Mouse (Mus musculus) mesoderm, embryonic 11.5 days (tissue): ENCODE measurements at regions not wholly inside any gene's neighbourhood (a gene's known extent, or its start where the extent isn't known, plus 50 kb on each side); places are given as distances from the start of the nearest gene placed in this dataset.

Experiments
- DNase-seq: peaks from one replicate; pipeline ENCODE4 v3.0.0-alpha.2; 2012; ENCODE audit warnings: low read depth, low spot score

GRCm38 (mm10) chr15:87365712-87366361 lies 178.3 kb upstream of the Fam19a5 start:
- no peak for DNase-seq

GRCm38 (mm10) chr15:87367381-87367780 lies 176.7 kb upstream of the Fam19a5 start:
- no peak for DNase-seq

GRCm38 (mm10) chr15:87369381-87369780 lies 174.7 kb upstream of the Fam19a5 start:
- no peak for DNase-seq

DNA sequence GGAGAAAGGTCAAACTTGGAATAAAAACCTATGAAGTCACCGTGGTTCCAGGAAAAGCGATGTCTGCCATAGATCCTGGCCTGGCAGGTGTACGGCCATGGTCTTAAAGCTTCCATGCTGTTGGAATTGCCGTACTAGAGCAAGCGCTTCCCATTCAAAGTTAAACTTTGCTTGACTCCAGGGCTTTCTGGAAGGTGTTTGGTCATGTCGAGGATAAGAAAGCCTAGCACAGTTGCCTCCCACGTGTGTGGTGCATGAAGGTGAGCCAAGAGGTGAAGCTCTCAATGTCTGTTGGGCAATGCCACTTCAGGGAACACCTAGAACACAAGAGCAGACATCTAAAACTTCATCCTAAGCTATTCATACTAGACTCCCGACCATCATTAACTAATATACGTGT lies 174.3 kb upstream of the Fam19a5 start:
- DNase-seq: no peak

DNA sequence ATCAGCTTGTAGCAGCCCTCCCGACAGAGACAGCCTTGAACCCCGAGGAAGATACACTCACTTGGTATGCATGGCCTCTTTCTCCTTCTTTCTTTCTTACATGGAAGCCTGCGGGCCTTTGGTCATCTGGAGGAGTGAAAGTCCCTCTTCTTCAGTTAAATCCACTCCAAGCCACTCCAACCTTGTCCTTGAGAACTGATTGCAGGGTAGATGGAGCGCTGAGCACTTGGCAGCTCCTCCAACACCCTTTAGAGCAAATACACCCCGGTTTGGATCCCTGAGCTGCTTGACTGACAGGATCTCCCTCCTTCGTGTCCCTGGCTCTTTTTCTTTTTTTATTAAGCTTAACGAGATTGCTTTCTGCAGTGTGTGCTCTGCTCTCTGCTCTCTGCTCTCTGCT lies 173.3 kb upstream of the Fam19a5 start:
- no peak for DNase-seq

GRCm38 (mm10) chr15:87374670-87375069 lies 169.4 kb upstream of the Fam19a5 start:
- no peak for DNase-seq

- no peak for DNase-seq
These were observed 168.4 kb upstream of the Fam19a5 start for GRCm38 (mm10) chr15:87375596-87376194.

DNA sequence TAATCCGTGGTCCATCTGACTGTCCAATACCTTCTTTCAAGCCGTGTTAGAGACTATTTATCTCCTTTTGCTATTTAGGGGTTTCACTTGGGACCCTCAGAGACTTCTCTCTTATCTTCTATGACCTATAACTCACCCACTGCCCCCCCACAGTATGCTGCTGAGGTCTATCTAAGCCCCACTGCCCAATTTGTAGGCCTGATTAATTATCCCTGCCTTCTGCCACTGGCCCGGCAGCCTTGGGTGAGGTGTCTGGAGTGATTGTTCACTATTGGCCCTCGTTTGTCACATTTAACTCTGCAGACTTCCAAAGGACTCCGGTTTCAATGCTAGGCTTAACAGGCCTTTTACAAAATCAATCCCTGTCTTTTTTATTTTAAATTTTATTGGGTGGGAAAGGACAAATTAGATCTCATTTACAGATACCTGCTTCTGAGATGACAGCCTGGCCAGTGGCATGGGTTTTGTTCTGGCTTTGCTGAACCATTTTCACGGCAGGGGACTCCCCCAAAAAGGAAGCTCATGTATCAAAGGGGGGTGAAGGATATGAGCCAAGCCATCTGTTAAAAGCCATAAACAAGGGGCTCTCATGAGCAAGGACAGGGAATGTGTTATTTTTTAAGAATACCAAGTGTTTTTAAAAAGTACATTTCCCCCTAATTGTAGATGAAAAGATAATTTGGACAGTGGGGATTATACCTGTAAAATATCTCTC lies 160.4 kb upstream of the Fam19a5 start:
- DNase-seq: no peak

DNA sequence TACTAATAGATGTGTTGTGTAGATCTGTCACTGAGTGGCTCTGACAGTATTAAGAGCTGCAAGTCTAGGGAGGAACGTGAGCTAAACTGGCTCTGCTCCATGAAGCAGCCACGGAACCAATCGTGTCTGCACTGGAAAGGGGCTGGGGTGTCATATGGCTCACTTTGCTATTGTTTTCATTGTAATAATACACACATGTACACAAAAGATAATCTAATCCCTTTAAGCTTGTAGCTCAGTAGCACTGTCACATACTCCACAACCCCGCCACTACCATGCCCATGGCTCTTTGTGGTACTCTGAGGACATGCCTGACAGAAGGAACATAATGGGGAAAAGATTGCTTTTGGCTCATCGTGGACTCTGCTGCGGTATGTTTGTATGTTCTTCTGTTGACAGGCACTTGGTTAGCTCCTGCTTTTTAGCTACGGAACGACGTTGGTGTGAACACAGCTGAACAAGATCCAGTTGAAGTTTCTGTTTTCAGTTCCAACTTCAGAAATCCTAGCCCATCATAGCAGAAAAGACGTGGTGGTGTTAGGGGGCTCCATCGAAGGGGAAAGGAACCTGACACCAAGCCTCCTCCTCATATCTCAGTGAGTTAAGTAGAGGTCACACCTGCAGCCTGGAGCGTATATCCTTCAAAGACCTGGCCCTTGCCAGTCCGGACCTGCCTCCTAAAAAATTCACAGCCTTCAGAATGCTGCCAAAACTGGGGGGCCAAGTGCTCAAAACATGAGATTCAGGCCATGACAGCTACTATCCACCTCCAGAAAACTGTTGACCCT lies 159.6 kb upstream of the Fam19a5 start:
- DNase-seq: no peak

DNA sequence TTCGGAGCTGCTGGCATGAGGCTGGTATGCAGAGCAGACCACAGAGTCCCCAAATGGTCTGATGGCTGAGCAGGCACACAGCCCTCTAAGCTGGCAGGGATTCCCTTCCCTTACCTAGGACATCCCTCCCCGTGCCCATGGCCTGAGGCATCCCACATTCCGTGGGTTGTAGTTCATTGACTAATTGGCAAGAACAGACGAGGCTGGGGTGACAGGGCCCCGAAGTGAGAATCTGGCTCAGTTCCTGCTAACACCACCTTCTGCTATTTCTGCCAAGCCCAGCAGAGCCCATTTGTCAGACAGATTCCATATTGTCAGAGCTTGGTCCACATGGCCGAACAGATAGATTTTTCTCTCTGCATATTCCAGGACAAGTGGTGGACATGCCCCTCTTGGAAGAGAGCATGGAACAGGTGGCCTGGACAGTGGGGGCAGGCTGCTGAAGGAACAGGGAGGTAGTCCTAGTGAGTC lies 157.6 kb upstream of the Fam19a5 start:
- no peak for DNase-seq

DNA sequence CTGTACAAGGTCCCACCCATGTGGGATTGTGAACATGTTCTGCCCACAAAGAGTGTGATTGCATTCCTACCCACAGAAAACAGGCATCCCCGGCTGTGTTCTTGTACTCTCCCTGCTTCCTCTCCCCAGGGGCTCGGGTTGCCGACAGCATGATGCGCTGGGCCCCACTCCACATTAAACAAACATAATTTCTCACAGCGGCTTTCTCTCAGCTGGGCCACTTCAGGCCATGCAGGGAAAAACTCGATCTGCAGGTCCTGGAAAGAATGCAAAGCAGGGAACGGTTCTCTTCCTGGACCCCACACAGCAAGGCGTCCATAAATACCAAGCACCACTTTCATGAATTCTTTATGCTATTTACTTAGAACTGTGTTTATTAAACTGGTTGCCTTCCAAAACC lies 152.7 kb upstream of the Fam19a5 start:
- DNase-seq: no peak

DNA sequence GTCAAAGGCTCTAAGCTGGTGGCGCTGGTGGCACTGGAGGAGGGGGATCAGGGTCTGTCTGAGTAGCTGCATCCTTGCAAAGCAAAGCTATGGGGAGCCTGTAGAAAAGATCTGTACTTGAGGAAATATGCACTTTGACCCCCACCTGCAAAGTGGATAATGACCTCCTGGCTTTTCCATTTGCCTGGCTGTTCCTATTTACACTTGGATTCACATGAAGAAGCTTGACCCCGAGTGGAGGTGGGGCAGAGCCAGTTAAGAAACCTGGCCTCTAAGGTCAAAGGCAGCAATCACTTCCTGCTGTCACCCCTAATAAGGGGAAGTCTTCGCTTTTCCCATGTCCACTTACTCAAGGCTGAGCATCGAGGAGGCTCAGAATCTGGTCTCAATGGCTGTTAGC lies 145.7 kb upstream of the Fam19a5 start:
- DNase-seq: no peak

- DNase-seq: no peak
These were observed 138.4 kb upstream of the Fam19a5 start for GRCm38 (mm10) chr15:87405689-87406088.

DNA sequence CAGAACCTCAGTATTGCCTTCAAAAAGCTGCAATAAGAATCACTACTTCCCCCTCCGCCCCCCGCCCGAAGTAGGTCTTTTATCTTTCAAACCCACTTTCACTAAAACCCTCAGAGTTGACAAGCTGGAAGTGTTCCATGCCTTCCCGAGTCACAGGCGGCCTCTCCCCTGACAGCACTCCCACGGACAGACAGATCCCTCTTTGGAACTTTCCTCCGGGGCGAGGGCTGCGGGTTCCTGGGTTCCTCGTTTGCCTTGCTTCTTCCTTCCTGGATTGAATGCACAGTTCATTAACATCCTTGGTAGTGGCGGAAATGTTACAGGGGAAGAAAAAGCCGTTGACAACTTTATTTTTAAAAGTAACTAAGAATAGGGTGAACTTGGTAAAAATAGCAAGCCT lies 132.1 kb upstream of the Fam19a5 start:
- no peak for DNase-seq

DNA sequence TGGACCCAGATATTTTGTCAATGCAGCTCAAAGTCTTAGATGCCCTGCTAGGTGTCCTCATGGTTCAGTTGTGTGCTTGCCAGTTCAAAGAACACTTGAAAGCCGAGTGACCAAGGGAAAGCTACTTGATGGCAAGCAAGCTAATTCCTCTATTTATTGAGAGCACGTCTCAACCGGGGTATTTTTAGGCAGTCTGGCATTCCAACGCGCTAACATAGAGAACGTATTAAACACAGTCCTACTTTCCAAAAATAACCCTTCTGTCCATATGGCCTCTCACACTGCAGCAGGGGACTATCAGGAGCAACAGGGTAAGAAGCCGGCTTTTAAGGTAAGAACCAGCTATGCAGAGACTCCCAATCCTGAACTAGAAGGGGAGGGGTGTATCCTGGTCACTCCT lies 128.1 kb upstream of the Fam19a5 start:
- no peak for DNase-seq

- DNase-seq: no peak
These were observed 122.4 kb upstream of the Fam19a5 start for GRCm38 (mm10) chr15:87421743-87422142.

- DNase-seq: no peak
These were observed 110.8 kb upstream of the Fam19a5 start for GRCm38 (mm10) chr15:87433306-87433705.

- no peak for DNase-seq
These were observed 110.2 kb upstream of the Fam19a5 start for GRCm38 (mm10) chr15:87433901-87434300.

- DNase-seq: no peak
These were observed 108.5 kb upstream of the Fam19a5 start for GRCm38 (mm10) chr15:87435566-87435965.

- DNase-seq: no peak
These were observed 106.5 kb upstream of the Fam19a5 start for GRCm38 (mm10) chr15:87437611-87438010.

DNA sequence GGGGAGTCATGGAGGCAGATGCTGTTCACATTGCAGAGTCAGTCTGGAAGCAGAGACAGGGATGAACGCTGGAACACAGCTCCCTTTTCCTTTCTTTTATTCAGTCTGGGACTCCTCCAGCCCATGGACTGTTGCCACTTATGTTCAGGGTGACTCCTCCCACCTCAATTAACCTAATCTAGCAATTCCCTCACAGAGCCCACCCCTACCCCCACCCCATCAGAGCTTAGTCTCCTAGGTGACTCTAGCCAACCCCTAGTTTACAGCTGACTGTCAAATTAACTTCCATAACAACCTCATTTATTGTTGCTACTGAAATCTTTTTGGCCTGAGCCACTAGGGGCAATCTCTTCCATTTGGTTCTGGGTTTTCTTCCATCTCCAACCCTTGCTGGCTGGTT lies 85.2 kb upstream of the Fam19a5 start:
- DNase-seq: no peak

DNA sequence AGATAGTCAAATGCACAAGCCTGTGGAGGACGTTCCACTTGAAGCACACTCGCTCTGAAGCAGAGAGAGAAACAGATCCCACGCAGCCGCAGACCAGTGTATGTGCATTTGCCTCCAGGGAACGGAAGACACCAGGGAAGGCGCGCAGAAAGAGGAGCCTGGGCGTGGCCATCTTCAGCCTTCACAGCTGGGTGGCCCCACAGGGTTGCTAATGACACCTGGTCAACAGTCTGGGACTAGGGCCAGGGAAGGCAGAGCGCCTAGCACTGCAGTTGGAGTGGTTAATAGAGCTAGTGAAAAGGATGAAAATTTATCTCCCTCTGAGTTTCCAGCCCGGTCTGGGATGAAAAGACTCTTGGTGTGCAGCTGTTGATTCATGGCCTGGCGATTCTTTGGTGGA lies 67.9 kb upstream of the Fam19a5 start:
- no peak for DNase-seq
